Comparison of ENCODE assay signal across 11 mouse cellular contexts in the genomic region with DNA sequence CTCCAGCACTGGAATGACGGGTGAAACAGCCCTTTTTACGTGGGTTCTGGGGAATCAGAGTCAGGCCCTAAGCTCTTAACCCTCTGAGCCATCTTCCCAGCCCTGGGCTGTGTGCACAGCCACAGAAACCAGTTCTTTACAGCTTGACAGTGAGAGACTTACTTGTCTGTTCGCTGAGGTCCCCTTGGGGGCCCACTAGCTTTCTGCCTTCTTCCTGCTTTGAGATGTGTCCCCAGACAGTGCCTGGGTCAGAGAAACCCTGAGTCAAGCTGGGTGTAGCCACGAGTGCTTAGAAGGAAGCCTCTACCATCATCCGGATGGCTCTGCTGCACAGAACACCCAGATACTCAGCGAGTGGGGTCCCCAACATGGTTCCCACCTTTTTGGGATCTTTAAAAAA. TPM values are rescaled to one million over a fixed set of nuclear protein-coding genes. Genes with fewer than 3 reads are reported as not detected.
DNase-seq lines count a peak whose midpoint lies in the region; ATAC-seq and TF ChIP-seq lines count a peak whose summit lies in the region.
"Had no signal": no experiment of that assay in that cellular context is flagged by ENCODE, and none has a peak within 500 bp of the region (broad histone marks: within the 10 kb centered on the region; RNA-seq: fewer than 3 reads in every experiment).

No protein-coding gene starts in this region.

- DNase-seq in hindbrain, embryonic 11.5 days (ENCODE audit: low spot score) = no peak
- DNase-seq in spleen, adult 2 months (ENCODE audit: low read depth in 1 of 2, low spot score in 2 of 2) = peak in 1 of 2 experiments; percentile 49
- no peak for DNase-seq in spleen, postnatal 10 days (ENCODE audit: low spot score in 2 of 2)
- peak; percentile 61 for DNase-seq in thymus, postnatal 4 days
- no peak for DNase-seq in adrenal gland, adult 18-20 months (ENCODE audit: low spot score in 2 of 2)
- DNase-seq in left cerebral cortex, adult 11 months (ENCODE audit: low spot score) = no peak
- DNase-seq: cerebellum, adult 11-12 months; kidney, adult 8-10 months; retina, postnatal 1 day had no signal

- H3K27me3 ChIP-seq in hindbrain, embryonic 12.5 days = no peaks in the 10 kb centered on the region
- H3K27me3 ChIP-seq in hindbrain, embryonic 11.5 days (ENCODE audit: control insufficient read depth, insufficient read depth, low read length) = no peaks in the 10 kb centered on the region
- no peaks in the 10 kb centered on the region for H3K27me3 ChIP-seq in spleen, adult 2 months (ENCODE audit: control insufficient read depth, insufficient read depth, low read length)
- no peaks in the 10 kb centered on the region for H3K27me3 ChIP-seq in intestine, embryonic 15.5 days (replicated peaks)

- H3K9me3 ChIP-seq in hindbrain, embryonic 12.5 days (replicated peaks) = no peaks in the 10 kb centered on the region
- H3K9me3 ChIP-seq in hindbrain, embryonic 11.5 days (ENCODE audit: control insufficient read depth, low read length) = no peaks in the 10 kb centered on the region
- no peaks in the 10 kb centered on the region for H3K9me3 ChIP-seq in intestine, embryonic 15.5 days

- peaks cover 100% of the 10 kb centered on the region for H3K4me1 ChIP-seq in hindbrain, embryonic 12.5 days
- H3K4me1 ChIP-seq in hindbrain, embryonic 11.5 days (replicated peaks; ENCODE audit: control insufficient read depth, insufficient read depth, low read length) = peaks cover 21% of the 10 kb centered on the region
- H3K4me1 ChIP-seq in spleen, adult 2 months (ENCODE audit: control insufficient read depth, insufficient read depth, insufficient read length) = peaks cover 79% of the 10 kb centered on the region
- peaks cover 94% of the 10 kb centered on the region for H3K4me1 ChIP-seq in intestine, embryonic 15.5 days (replicated peaks)

- 70% methylated on average over 6 of the region's 6 CpGs for WGBS in hindbrain, embryonic 12.5 days
- WGBS in hindbrain, embryonic 11.5 days = 69% methylated on average over 6 of the region's 6 CpGs
- 7% methylated on average over 6 of the region's 6 CpGs for WGBS in spleen, adult 2 months
- 51% methylated on average over 6 of the region's 6 CpGs for WGBS in intestine, embryonic 15.5 days

- H3K9ac ChIP-seq in hindbrain, embryonic 12.5 days = no peak overlapping the region
- H3K9ac ChIP-seq in hindbrain, embryonic 11.5 days (ENCODE audit: low read depth, low read length) = no peak overlapping the region
- H3K9ac ChIP-seq in intestine, embryonic 15.5 days = no peak overlapping the region

- peak overlapping the region; percentile 12; the same call in 1 of the 2 replicates for H3K27ac ChIP-seq in hindbrain, embryonic 12.5 days
- no peak overlapping the region for H3K27ac ChIP-seq in hindbrain, embryonic 11.5 days (ENCODE audit: low read depth, low read length)
- peak overlapping the region; percentile 93 for H3K27ac ChIP-seq in spleen, adult 2 months (ENCODE audit: insufficient read depth, low read length)
- 0 out of 2 replicates have a peak overlapping the region, but pooled peaks have one; percentile 36 for H3K27ac ChIP-seq in intestine, embryonic 15.5 days

- H3K4me3 ChIP-seq in hindbrain, embryonic 12.5 days = no peak overlapping the region
- H3K4me3 ChIP-seq in hindbrain, embryonic 11.5 days (ENCODE audit: low read depth, low read length) = no peak overlapping the region
- no peak overlapping the region for H3K4me3 ChIP-seq in spleen, adult 2 months (ENCODE audit: extremely low read depth, insufficient read depth, insufficient read length)
- no peak overlapping the region for H3K4me3 ChIP-seq in intestine, embryonic 15.5 days (replicated peaks)

- no peak; the same call in 1 of the 2 replicates for TF ChIP-seq POLR2A in spleen, adult 2 months (IDR thresholded peaks at IDR 0.05; ENCODE audit: low read depth, low read length)

- H3K4me2 ChIP-seq in hindbrain, embryonic 12.5 days (replicated peaks) = no peak overlapping the region
- H3K4me2 ChIP-seq in hindbrain, embryonic 11.5 days (replicated peaks; ENCODE audit: low read depth, low read length) = no peak overlapping the region
- H3K4me2 ChIP-seq in intestine, embryonic 15.5 days (replicated peaks) = no peak overlapping the region; the same call in 1 of the 2 replicates

- ATAC-seq in hindbrain, embryonic 12.5 days (ENCODE audit: low FRiP score) = no peak
- ATAC-seq in hindbrain, embryonic 11.5 days (ENCODE audit: low FRiP score) = no peak
- ATAC-seq in intestine, embryonic 15.5 days = no peak

- H3K36me3 ChIP-seq in hindbrain, embryonic 12.5 days = no peaks in the 10 kb centered on the region
- H3K36me3 ChIP-seq in hindbrain, embryonic 11.5 days (ENCODE audit: control insufficient read depth, insufficient read depth, low read length) = no peaks in the 10 kb centered on the region
- no peaks in the 10 kb centered on the region for H3K36me3 ChIP-seq in spleen, adult 2 months (ENCODE audit: control insufficient read depth, insufficient read depth, low read length)
- H3K36me3 ChIP-seq in intestine, embryonic 15.5 days = no peaks in the 10 kb centered on the region

- TF ChIP-seq CTCF in spleen, adult 2 months (IDR thresholded peaks at IDR 0.05; ENCODE audit: extremely low read depth, insufficient read depth, insufficient read length, insufficient replicate concordance) = no peak

RNA-seq across cellular contexts. Expression of gene Zmiz1, which starts 15.7 kb away (rescaled TPM):
- polyA plus RNA-seq in hindbrain, embryonic 12.5 days (2016; fragmentation: Nextera tagmentation; extraction: Ambion mirVana) = 66.5 and 69.4 TPM in 2 replicates
- 47.5 and 57.0 TPM in 2 replicates for polyA plus RNA-seq in hindbrain, embryonic 11.5 days (2014; fragmentation: Nextera tagmentation; extraction: Ambion mirVana)
- 48.1 and 48.5 TPM in 2 replicates for polyA plus RNA-seq in spleen, adult 2 months (2012; rRNA removed)
- 26.3 and 28.0 TPM in 2 replicates for polyA plus RNA-seq in intestine, embryonic 15.5 days (2015; fragmentation: Nextera tagmentation; extraction: Ambion mirVana)
- total RNA-seq in adrenal gland, adult 18-20 months (2021) = 100 to 1,000 TPM in 1 of 2 experiments, 10 to 100 TPM in 1; 89.1 to 116 TPM
